Mouse (Mus musculus): Measurements from ENCODE around the gene Ccdc182. TPM values are rescaled to one million over a fixed set of nuclear protein-coding genes. Genes with fewer than 3 reads are reported as not detected.

Gene Ccdc182
- polyA plus RNA-seq, 3 experiments from 2014 or later, result not detected

- no peak for ATAC-seq
Measured at GRCm38 (mm10) chr11:88281428-88282119, 12.3 kb upstream of the Ccdc182 start.

GRCm38 (mm10) chr11:88282516-88282915 is 11.3 kb upstream of the Ccdc182 start:
- no peak for ATAC-seq

- no peak for ATAC-seq
Measured at GRCm38 (mm10) chr11:88286019-88286418, 7.8 kb upstream of the Ccdc182 start.

- ATAC-seq, result no peak
Measured at GRCm38 (mm10) chr11:88288400-88288799, 5.5 kb upstream of the Ccdc182 start.

- no peak for ATAC-seq
Measured at GRCm38 (mm10) chr11:88288805-88289340, 5.0 kb upstream of the Ccdc182 start.

GRCm38 (mm10) chr11:88291245-88291644 is 2.6 kb upstream of the Ccdc182 start:
- ATAC-seq, result no peak

- ATAC-seq, result no peak
Measured at GRCm38 (mm10) chr11:88291688-88292087, 2.2 kb upstream of the Ccdc182 start.

- no peak for ATAC-seq
Measured at GRCm38 (mm10) chr11:88294394-88294710, 494 bp downstream of the Ccdc182 start.

- no peak for ATAC-seq
Measured at GRCm38 (mm10) chr11:88295298-88295697, 1.4 kb downstream of the Ccdc182 start.

GRCm38 (mm10) chr11:88297526-88297925 is 3.7 kb downstream of the Ccdc182 start:
- no peak for ATAC-seq

GRCm38 (mm10) chr11:88299345-88299744 is 5.5 kb downstream of the Ccdc182 start:
- no peak for ATAC-seq

- no peak for ATAC-seq
Measured at GRCm38 (mm10) chr11:88301619-88302018, 7.8 kb downstream of the Ccdc182 start.

- ATAC-seq, result no peak
Measured at GRCm38 (mm10) chr11:88305759-88306158, 11.9 kb downstream of the Ccdc182 start.

GRCm38 (mm10) chr11:88307616-88308543 is 14.0 kb downstream of the Ccdc182 start:
- ATAC-seq, result no peak

GRCm38 (mm10) chr11:88309059-88309700 is 15.3 kb downstream of the Ccdc182 start:
- no peak for ATAC-seq

GRCm38 (mm10) chr11:88310773-88311172 is 16.9 kb downstream of the Ccdc182 start:
- no peak for ATAC-seq

GRCm38 (mm10) chr11:88311606-88312005 is 17.7 kb downstream of the Ccdc182 start:
- no peak for ATAC-seq

GRCm38 (mm10) chr11:88313512-88313911 is 19.7 kb downstream of the Ccdc182 start:
- ATAC-seq, result no peak

- no peak for ATAC-seq
Measured at GRCm38 (mm10) chr11:88314471-88314870, 20.6 kb downstream of the Ccdc182 start.

GRCm38 (mm10) chr11:88315393-88315792 is 21.5 kb downstream of the Ccdc182 start:
- ATAC-seq, result no peak

GRCm38 (mm10) chr11:88318850-88319249 is 25.0 kb downstream of the Ccdc182 start:
- ATAC-seq, result no peak

GRCm38 (mm10) chr11:88327016-88327415 is 33.2 kb downstream of the Ccdc182 start:
- ATAC-seq, result no peak

All from inflammation-experienced regulatory T-cells, adult 6 months (primary cell).